Mouse (Mus musculus): ENCODE results near the gene F3.

Gene F3

GRCm38 (mm10) chr3:121722971-121723844 is at the start of gene F3:
Gene F3, plus strand, starts transcription at chr3:121723537.
- peak; percentile 90 for DNase-seq

GRCm38 (mm10) chr3:121678935-121679334 is 44.4 kb upstream of the F3 start:
- DNase-seq, result no peak

DNA sequence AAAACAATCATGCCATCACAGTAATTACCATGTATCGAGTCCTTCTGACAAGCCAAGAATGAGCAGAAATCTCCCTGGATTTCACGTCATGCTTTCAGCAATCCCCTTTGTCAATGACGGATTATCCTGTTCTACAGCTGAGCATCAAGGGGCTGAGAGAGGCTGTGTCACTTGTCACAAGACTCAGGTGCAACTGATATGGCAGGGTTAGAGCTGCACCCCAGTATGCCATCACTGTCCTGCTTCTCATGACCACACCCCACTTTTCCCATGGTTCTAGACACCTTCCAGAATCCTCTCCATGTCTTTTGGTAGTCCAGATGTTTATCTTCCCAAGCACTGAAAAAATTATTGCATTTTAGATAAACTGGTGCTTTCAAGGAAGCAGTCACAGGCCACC is 43.9 kb upstream of the F3 start:
- no peak for DNase-seq

- no peak for DNase-seq
Measured at GRCm38 (mm10) chr3:121680187-121680586, 43.1 kb upstream of the F3 start.

DNA sequence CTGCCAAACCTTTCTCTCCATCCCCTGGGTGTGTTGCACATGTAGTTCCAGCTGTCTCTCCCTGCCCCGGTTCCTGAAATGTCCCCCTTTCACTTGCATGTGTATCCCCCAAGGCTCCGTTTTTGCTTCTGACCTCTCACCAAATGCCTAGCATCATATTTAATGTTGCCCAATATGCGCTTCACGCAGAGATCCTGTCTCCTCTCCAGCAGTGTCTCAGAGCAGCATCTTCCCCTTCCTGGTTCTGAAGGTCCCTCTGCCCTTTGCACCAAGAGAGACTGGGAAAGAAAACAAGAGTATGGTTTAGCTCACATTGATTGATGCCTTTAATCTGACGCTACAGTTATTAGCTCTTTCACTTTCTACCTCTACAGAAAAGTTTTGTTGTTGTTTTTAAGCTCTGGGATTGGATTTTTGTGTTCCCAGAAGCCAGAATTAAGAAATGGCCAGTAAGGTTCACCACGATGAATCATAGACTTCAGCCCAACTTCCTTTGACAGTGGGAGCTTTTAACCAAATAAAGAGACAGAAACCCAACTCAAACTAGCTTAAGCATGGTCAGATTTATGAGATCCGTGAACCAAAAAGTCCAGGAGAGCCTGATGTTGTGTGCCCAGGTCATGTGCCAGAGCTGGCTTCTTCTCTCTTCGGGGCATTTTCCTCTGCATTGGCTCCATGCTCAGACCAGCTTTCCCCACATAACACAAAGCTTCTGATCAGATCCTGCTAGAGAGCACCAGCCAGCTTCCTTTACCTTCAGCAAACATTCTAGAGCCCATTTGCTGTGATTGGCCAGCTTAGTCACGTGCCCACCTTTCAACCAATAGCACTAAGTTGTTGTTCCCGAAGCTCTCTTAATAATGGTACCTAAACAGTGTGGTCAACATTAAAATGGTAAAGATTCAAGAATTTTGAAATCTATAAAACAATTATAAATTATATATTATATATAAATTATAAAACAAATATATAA is 40.6 kb upstream of the F3 start:
- no peak for DNase-seq

- no peak for DNase-seq
Measured at GRCm38 (mm10) chr3:121684552-121684951, 38.8 kb upstream of the F3 start.

DNA sequence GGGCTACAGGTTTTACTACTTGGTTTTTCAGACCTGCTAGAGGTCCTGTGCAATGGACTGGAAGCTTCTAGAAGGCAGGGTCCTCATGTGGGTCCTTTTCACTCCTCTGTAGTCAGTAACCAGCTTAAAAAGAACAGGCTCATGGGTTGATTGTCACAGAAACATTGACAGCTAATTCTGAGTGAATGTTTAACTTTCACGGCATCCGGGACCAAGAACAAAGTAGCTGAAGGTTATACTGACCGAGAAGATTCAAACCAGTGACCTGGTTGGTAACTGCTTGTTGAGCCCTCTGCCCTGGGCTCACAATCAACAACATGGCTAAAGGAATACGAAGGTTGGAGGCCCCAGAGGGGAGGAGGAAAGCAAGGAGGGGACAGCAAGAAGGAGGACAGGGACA is 38.4 kb upstream of the F3 start:
- DNase-seq, result peak; percentile 50

DNA sequence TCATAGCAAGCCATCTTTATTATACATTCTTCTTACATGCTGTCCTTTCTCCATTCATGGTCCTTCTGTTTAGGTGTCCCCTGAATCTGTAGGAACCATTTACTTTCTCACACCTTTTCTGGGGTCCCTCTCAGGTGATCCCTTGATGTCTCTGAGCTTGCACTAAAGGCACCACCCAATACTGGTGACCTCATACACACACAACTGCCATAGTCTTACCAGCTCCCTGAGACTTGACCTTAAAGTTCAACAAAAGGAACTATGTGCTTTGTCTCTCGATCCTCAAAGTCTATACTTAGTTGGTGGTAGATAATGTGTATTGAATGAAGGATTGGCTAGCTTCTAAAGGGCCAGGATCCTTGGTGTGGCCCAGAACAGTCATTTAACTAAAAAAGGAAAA is 37.4 kb upstream of the F3 start:
- DNase-seq, result no peak

DNA sequence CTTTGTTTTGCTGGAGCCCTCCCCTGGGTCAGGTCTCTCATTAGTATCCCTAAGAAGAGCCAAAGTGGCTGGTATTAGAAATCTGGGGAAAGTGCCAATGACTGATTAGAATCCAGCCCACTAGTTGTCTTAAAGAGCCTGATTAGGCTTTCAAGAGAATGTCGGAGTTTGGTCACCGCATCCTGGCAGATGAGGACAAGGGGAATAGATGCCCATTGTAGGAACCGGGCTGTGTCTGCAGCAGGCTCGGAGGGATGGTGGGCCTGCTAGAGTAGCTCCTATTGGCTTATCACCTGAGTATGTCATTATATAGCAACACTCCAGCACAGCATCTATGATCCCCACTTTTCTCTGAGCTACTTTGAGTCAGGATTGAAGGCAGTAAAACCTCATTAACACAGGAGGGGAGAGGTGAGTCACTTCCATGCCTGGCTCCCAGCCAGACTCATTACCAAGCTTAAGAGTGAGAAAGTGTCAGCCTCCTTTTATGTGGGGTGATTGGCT is 36.9 kb upstream of the F3 start:
- no peak for DNase-seq

- no peak for DNase-seq
Measured at GRCm38 (mm10) chr3:121687741-121688140, 35.6 kb upstream of the F3 start.

- DNase-seq, result no peak
Measured at GRCm38 (mm10) chr3:121689029-121689428, 34.3 kb upstream of the F3 start.

DNA sequence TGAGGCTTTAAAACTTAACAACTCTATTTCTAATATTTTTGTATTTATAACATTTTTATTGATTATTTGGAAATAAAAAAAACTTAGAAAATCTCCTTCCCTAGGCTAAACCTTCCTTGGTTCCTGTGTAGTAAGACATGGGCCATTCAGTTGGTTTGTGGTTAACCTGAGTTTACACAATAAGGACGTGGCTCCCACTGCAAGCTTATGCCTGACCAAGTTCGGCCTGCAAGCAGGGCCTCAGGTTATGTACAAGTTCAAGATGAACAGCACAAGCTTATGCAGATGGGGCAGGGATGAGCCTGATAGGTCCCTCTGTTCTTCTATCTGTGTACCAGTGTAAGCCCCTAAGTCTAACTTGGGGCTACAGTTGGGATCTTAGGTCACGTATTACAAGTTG is 33.6 kb upstream of the F3 start:
- no peak for DNase-seq

GRCm38 (mm10) chr3:121693001-121693730 is 30.2 kb upstream of the F3 start:
- no peak for DNase-seq

- peak; percentile 17 for DNase-seq
Measured at GRCm38 (mm10) chr3:121693746-121694145, 29.6 kb upstream of the F3 start.

GRCm38 (mm10) chr3:121697169-121697568 is 26.2 kb upstream of the F3 start:
- no peak for DNase-seq

DNA sequence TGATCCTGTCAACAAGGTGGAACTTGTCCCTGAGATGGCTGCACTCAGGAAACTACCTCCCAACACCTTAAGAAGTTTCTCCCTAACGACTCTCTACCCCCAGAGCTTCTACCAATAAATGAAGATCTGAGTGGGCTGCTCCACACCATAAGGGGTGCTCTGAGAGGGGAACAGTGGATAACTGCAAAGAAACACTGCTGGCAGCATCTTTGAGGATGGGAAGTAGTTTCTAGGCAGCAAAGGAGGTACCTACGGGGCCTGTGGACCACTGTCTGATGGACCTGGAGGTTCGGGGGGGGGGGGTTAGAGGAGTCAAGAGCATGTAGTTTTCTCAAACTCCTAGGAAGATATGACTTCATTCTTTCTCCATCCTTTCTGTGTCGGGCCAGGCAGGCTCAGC is 23.9 kb upstream of the F3 start:
- no peak for DNase-seq

DNA sequence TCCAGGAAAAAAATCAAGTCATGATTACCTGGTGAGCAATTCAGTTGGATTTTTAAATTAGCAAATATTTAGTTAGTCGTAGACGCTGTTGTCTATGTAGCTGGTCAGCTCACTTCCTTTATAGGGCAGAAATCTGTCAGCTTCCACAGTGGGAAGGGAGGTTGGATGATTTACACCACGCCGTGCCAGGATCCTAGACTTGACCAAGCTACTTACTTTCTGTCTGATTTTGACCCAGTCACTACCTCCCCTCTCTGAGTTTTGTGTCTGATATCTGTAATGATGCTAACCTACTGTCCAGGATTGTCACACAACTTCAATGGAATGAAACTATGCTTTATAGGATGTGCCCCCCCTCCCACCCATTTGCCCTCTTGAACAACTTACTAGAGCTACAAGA is 23.5 kb upstream of the F3 start:
- no peak for DNase-seq

GRCm38 (mm10) chr3:121700364-121700952 is 22.9 kb upstream of the F3 start:
- DNase-seq, result no peak

DNA sequence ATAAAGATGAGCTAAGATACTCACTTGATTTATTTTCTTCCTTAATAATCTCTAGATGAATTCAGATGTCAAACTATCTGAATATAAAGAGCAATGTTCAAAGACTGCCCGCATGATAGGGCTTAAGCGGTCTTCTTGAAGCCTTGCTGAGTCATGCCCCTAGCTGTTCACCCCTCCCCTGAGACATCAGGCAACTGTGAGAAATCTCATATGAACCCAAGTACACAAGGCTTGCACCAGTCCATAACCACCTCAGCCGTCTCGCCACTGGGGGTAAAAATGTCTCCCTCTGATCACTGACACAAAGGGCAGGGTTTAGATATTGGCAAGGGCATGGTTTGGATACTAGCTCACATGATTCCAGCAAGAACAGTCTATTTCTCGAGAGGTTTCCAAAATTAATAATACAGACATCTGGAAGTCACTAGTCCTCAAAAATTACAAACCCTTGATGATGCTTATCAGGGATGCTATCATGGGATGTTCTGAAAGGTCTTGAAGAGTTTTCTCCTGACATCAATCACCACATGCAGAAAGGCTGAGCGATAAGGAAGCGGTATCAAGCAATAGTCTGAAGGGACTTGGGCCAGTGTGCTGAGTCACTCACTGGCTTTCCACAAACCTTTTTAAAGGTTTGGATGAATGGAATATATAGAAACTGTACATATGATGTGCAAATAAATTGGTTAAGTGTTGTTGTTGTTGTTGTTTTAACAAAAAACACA is 20.0 kb upstream of the F3 start:
- DNase-seq, result no peak

GRCm38 (mm10) chr3:121703880-121704243 is 19.5 kb upstream of the F3 start:
- no peak for DNase-seq

DNA sequence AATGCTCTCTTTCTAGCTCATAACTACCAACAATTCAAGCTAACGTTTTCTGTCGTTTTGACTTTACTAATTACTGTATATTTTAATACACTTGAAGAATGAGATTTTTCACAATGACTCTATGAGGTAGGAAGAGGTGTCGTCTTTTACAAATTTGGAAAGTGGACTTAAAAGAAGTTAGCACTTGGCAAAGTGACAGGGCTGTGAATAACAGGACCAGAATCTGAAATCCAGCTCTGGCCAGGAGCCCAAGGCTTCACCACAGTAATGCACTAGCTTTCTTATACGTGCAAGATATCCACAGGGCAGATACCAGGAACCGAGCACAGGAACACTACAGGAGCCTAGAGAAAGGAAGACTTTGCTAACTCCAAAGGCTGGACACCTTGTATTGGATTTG is 17.2 kb upstream of the F3 start:
- no peak for DNase-seq

DNA sequence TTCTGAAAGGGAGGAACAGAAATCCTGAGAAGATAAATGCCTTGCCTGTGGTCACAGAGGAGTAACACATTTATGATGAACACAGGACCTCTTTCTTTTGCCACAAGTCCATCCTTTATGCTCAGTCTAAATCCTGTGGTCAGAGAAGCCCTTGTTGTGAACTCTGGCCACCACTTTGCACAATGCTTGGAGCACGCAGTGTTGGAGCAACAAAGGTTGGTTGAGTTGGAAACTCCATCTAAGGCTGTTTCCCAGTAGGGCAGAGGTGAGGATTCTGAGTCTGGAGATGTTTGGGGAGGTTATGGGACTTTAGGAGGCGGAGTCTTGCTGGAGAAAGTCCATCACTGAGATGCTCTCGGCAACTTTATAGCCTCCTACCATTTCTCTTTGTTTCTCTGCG is 16.2 kb upstream of the F3 start:
- DNase-seq, result no peak

Data from kidney, adult 18-20 months (tissue).